Mouse (Mus musculus) embryonic facial prominence, embryonic 13.5 days (tissue): ENCODE data around the gene Lalba. TPM values are rescaled to one million over a fixed set of nuclear protein-coding genes. Genes with fewer than 3 reads are reported as not detected.
"Not testable (repeated sequence)": the region's sequence is repeated elsewhere in the genome, so short reads cannot be mapped to it uniquely, and the experiment has no call there.

Source experiments
- ATAC-seq: fragments of 200-750 bp; cut with Nextera tagmentation; 2 replicates; pipeline ENCODE4 v1.8.0; 2017; ENCODE audit warnings: low read depth; ENCODE audit not compliant: insufficient number of reproducible peaks, insufficient read depth, low FRiP score, low TSS enrichment
- H3K27ac ChIP-seq: fragments of 300-500 bp; sonication (generic); 2 replicates; pipeline ENCODE4 v1.5.1; 2015; ENCODE audit warnings: moderate library complexity, mild to moderate bottlenecking, inconsistent platforms
- H3K27me3 ChIP-seq: fragments of 300-500 bp; sonication (generic); 2 replicates; pipeline ENCODE4 v1.6.1; 2015; ENCODE audit warnings: mild to moderate bottlenecking, inconsistent platforms
- H3K36me3 ChIP-seq: fragments of 300-500 bp; sonication (generic); 2 replicates; pipeline ENCODE4 v1.6.1; 2015; ENCODE audit warnings: mild to moderate bottlenecking, inconsistent platforms
- H3K4me1 ChIP-seq: fragments of 300-500 bp; sonication (generic); 2 replicates; pipeline ENCODE4 v1.6.1; 2015; ENCODE audit warnings: inconsistent platforms
- H3K4me2 ChIP-seq: fragments of 300-500 bp; sonication (generic); 2 replicates; pipeline ENCODE4 v1.6.1; 2015; ENCODE audit warnings: moderate library complexity, mild to moderate bottlenecking, inconsistent platforms
- H3K4me3 ChIP-seq: fragments of 300-500 bp; sonication (generic); 2 replicates; pipeline ENCODE4 v1.5.1; 2015; ENCODE audit warnings: mild to moderate bottlenecking, inconsistent platforms
- H3K9ac ChIP-seq: fragments of 300-500 bp; sonication (generic); 2 replicates; pipeline ENCODE4 v1.6.1; 2015; ENCODE audit warnings: mild to moderate bottlenecking, inconsistent platforms
- H3K9me3 ChIP-seq: fragments of 300-500 bp; sonication (generic); 2 replicates; pipeline ENCODE4 v1.6.1; 2016; ENCODE audit warnings: inconsistent platforms
- WGBS: fragments of 180-500 bp; shearing (Covaris S2); methylation state at CpG from one replicate; pipeline ENCODE4 v1.1.7; 2015; ENCODE audit warnings: mixed read lengths; 5-methylcytosine and 5-hydroxymethylcytosine counted together
- microRNA-seq: library from miRNA; unstranded; fragments of <30 nt; microRNA quantifications from one replicate; pipeline ENCODE4, GENCODE M21; 2016
- polyA plus RNA-seq: library from polyadenylated mRNA; unstranded; fragments of >200 nt; fragmentation: Nextera tagmentation; extraction: Ambion mirVana; gene quantifications from 2 replicates; pipeline ENCODE4 v1.2.1, GENCODE M21; 2015

Lalba gene
- polyA plus RNA-seq, 1 experiment from 2014 or later: not detected

DNA sequence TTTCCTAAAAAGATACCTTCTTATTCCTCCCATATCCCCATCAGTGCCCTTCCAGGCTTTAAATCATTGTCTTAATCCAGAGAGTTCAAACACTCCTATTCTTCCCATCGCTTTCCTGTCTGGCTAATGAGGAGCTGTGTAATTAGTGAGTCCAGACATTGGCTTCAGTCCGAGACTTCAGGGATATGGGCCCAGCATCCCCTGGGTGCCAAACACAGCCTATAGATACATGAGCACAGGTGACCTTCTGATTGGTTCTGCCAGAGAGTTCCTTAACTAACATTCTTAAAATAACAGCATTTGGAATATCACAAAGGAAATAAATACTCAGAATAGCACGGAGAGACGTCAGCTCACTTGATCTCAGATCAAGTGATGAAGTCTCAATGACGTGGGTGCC lies 51.6 kb downstream of the Lalba start, which contains the start of gene Olfr282:
Olfr282 (plus strand) TSS at position 301 of the 400 bp plus-strand sequence.
- 70% methylated on average over 5 of the region's 5 CpGs for WGBS
- not testable (repeated sequence) for H3K9me3 ChIP-seq, H3K4me2 ChIP-seq, H3K4me3 ChIP-seq, H3K27ac ChIP-seq, ATAC-seq, H3K36me3 ChIP-seq, H3K4me1 ChIP-seq, H3K9ac ChIP-seq, H3K27me3 ChIP-seq

Small RNAs within 50 kb of the gene (microRNA-seq; reads per million reads assigned to microRNA genes)
- gene Mir1291: not detected

Other genes starting within 250 kb of the Lalba start
- gene Olfr286, start 248.3 kb downstream of the Lalba start, polyA plus RNA-seq: not detected in 2 replicates
- gene H1fnt, start 225.4 kb downstream of the Lalba start, polyA plus RNA-seq: not detected in 2 replicates
- gene Zfp641, start 186.6 kb downstream of the Lalba start, polyA plus RNA-seq: 0.90 and 1.4 TPM in 2 replicates
- gene Olfr285, start 165.4 kb downstream of the Lalba start, polyA plus RNA-seq: not detected in 2 replicates
- 0.22 and 0.59 TPM in 2 replicates for gene Olfr284, start 141.7 kb downstream of the Lalba start, polyA plus RNA-seq
- gene Olfr283, start 101.8 kb downstream of the Lalba start, polyA plus RNA-seq: not detected in 2 replicates
- gene Olfr282, start 51.5 kb downstream of the Lalba start, polyA plus RNA-seq: not detected in 2 replicates
- 0.22 TPM in 1 of 2 replicates, not detected in the other for gene Olfr281, start 30.1 kb downstream of the Lalba start, polyA plus RNA-seq
- not detected in 2 replicates for gene OR5BS1P, start 12.8 kb downstream of the Lalba start, polyA plus RNA-seq
- gene Olfr279, start 9.7 kb upstream of the Lalba start, polyA plus RNA-seq: not detected in 2 replicates
- 139 and 142 TPM in 2 replicates for gene Kansl2, start 51.5 kb upstream of the Lalba start, polyA plus RNA-seq
- gene Ccnt1, start 88.2 kb upstream of the Lalba start, polyA plus RNA-seq: 63.1 and 66.2 TPM in 2 replicates
- not detected in 2 replicates for gene 4930415O20Rik, start 88.3 kb upstream of the Lalba start, polyA plus RNA-seq
- 11.7 and 19.5 TPM in 2 replicates for gene Adcy6, start 127.4 kb upstream of the Lalba start, polyA plus RNA-seq
- gene Cacnb3, start 148.1 kb upstream of the Lalba start, polyA plus RNA-seq: 55.6 and 55.7 TPM in 2 replicates
- 34.5 and 35.4 TPM in 2 replicates for gene Ddx23, start 180.2 kb upstream of the Lalba start, polyA plus RNA-seq
- gene Rnd1, start 194.7 kb upstream of the Lalba start, polyA plus RNA-seq: 0.50 and 0.59 TPM in 2 replicates
- gene Ccdc65, start 225.5 kb upstream of the Lalba start, polyA plus RNA-seq: 0.94 and 1.3 TPM in 2 replicates
- gene Fkbp11, start 245.5 kb upstream of the Lalba start, polyA plus RNA-seq: 40.9 and 48.3 TPM in 2 replicates